ENCODE assay signal across 18 mouse cellular contexts in the genomic region with DNA sequence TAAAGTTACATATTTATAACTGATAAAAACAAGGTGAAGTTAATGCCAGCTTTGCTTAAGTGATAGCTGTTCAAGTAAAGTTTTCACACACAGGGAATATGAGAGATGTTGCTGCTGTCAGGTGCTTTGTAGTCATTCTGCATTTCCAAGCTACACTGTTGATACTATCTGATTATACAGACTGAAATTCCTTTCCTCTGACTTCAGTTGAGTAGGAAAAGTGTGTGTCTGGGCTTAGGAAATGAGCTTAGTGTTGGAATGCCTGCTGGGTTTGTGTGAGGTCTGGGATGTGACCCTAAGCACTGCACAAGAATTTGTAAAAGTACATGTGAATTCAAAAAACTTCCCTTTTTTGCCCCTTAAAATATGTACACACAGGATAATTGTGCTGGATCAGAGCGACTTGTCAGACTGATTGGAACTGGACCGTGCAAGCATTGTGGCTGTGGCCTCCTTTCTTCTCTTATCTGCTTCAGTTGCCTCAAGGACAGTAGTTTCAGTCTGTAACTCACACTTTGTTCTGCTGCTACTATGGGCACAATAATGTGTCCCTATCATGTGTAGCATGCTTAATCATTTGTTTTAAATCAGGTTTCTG. TPM values are rescaled to one million over a fixed set of nuclear protein-coding genes. Genes with fewer than 3 reads are reported as not detected.
DNase-seq lines count a peak whose midpoint lies in the region; ATAC-seq and TF ChIP-seq lines count a peak whose summit lies in the region.
"Had no signal": no experiment of that assay in that cellular context is flagged by ENCODE, and none has a peak within 500 bp of the region (broad histone marks: within the 10 kb centered on the region; RNA-seq: fewer than 3 reads in every experiment).

No protein-coding gene starts in this region.

- no peaks in the 10 kb centered on the region for H3K36me3 ChIP-seq in heart, postnatal 0 days (replicated peaks; ENCODE audit: control insufficient read depth, insufficient read depth, low read length)
- peaks cover 0 to 9% of the 10 kb centered on the region in 2 experiments; a peak in 2 of 4 replicates for H3K36me3 ChIP-seq in MEL (ENCODE audit: control insufficient read depth in 1 of 2, insufficient read depth in 2 of 2, low read length in 2 of 2)
- H3K36me3 ChIP-seq: stomach, embryonic 15.5 days had no signal

- TF ChIP-seq EP300 in heart, postnatal 0 days (IDR thresholded peaks at IDR 0.05; ENCODE audit: low read depth) = no peak
- no peak for TF ChIP-seq EP300 in MEL (IDR thresholded peaks at IDR 0.05; ENCODE audit: low read depth in 1 of 2, low read length in 2 of 2)

- no peaks in the 10 kb centered on the region for H3K27me3 ChIP-seq in heart, postnatal 0 days (ENCODE audit: control insufficient read depth, insufficient read depth, low read length)
- H3K27me3 ChIP-seq in MEL (ENCODE audit: control insufficient read depth in 1 of 2, insufficient read depth in 2 of 2, low read length in 2 of 2) = peaks cover 0 to 10% of the 10 kb centered on the region in 2 experiments; a peak in 3 of 4 replicates
- H3K27me3 ChIP-seq: stomach, embryonic 15.5 days had no signal

- no peak for TF ChIP-seq POLR2A in MEL (IDR thresholded peaks at IDR 0.05; ENCODE audit: control insufficient read depth in 1 of 2, insufficient read depth in 1 of 2, low read depth in 1 of 2, low read length in 2 of 2, poor library complexity in 1 of 2)

- no peak overlapping the region for H3K9ac ChIP-seq in heart, postnatal 0 days (replicated peaks; ENCODE audit: low read depth, low read length)
- H3K9ac ChIP-seq in MEL (ENCODE audit: control insufficient read depth, low read depth, low read length, poor library complexity, severe bottlenecking) = no peak overlapping the region
- H3K9ac ChIP-seq: stomach, embryonic 15.5 days had no signal

- no peak overlapping the region for H3K4me2 ChIP-seq in heart, postnatal 0 days (ENCODE audit: low read depth, low read length)
- H3K4me2 ChIP-seq: stomach, embryonic 15.5 days had no signal

- H3K4me3 ChIP-seq in heart, postnatal 0 days (ENCODE audit: low read depth, low read length) = no peak overlapping the region
- no peak overlapping the region for H3K4me3 ChIP-seq in MEL (ENCODE audit: control insufficient read depth in 1 of 2, insufficient read depth in 1 of 2, low read depth in 2 of 2, low read length in 2 of 2)
- H3K4me3 ChIP-seq: layer of hippocampus, adult 2 months; stomach, embryonic 15.5 days had no signal

- peak; percentile 15 for DNase-seq in adrenal gland, adult 2 months
- DNase-seq in adrenal gland, postnatal 25 days = no peak
- peak; percentile 46 for DNase-seq in heart, postnatal 0 days (ENCODE audit: low spot score)
- no peak for DNase-seq in heart, postnatal 14 days
- peak; percentile 29 for DNase-seq in MEL (ENCODE audit: low read depth, low spot score)
- peak; percentile 48 for DNase-seq in lung, postnatal 25 days (ENCODE audit: low spot score)
- DNase-seq in urinary bladder, postnatal 36 days (ENCODE audit: low spot score in 2 of 2) = no peak
- DNase-seq in gastrocnemius, adult 18-20 months (ENCODE audit: low spot score) = no peak
- DNase-seq: cerebellum, adult 8-10 months; kidney, adult 9 months; right cerebral cortex, postnatal 4 days had no signal

- no peak for TF ChIP-seq CTCF in heart, postnatal 0 days (IDR thresholded peaks at IDR 0.05; ENCODE audit: low read depth)
- TF ChIP-seq CTCF in MEL (IDR thresholded peaks at IDR 0.05 in 2 of 3, conservative IDR thresholded peaks at IDR 0.05 in 1 of 3; ENCODE audit: control insufficient read depth in 1 of 3, insufficient read depth in 1 of 3, low read depth in 2 of 3, low read length in 3 of 3, poor library complexity in 1 of 3, severe bottlenecking in 1 of 3) = no peak

- H3K79me2 ChIP-seq in MEL (ENCODE audit: control insufficient read depth, insufficient read depth, low read length, poor library complexity) = no peaks in the 10 kb centered on the region

- H3K27ac ChIP-seq in heart, postnatal 0 days (ENCODE audit: low read depth) = peak overlapping the region; percentile 64
- no peak overlapping the region for H3K27ac ChIP-seq in MEL (ENCODE audit: control insufficient read depth, low read depth, low read length)
- H3K27ac ChIP-seq: layer of hippocampus, adult 2 months; stomach, embryonic 15.5 days had no signal

- ATAC-seq in heart, postnatal 0 days (ENCODE audit: insufficient read depth, low read depth) = no peak; the same call in 1 of the 2 replicates

- H3K9me3 ChIP-seq in heart, postnatal 0 days (replicated peaks; ENCODE audit: control insufficient read depth, low read length) = no peaks in the 10 kb centered on the region
- no peaks in the 10 kb centered on the region for H3K9me3 ChIP-seq in MEL (replicated peaks; ENCODE audit: insufficient read depth, low read length)
- H3K9me3 ChIP-seq: stomach, embryonic 15.5 days had no signal

- TF ChIP-seq RAD21 in MEL (IDR thresholded peaks at IDR 0.05; ENCODE audit: low read depth, low read length) = no peak

- intact Hi-C loops in heart, postnatal 14 days (cut with DNase I) = no loop called here

- WGBS in heart, postnatal 0 days = 28% methylated on average over 2 of the region's 2 CpGs

- peaks cover 13% of the 10 kb centered on the region; the same call in 1 of the 2 replicates for H3K4me1 ChIP-seq in heart, postnatal 0 days (ENCODE audit: control insufficient read depth, insufficient read depth)
- H3K4me1 ChIP-seq in MEL (ENCODE audit: control insufficient read depth in 1 of 2, insufficient read depth in 2 of 2, low read length in 2 of 2) = peaks cover 6 to 9% of the 10 kb centered on the region in 2 experiments

TF ChIP-seq in MEL, 35 proteins besides CTCF, POLR2A, EP300 and RAD21 (continues in another document):
- TF ChIP-seq ELF1 (IDR thresholded peaks at IDR 0.05; ENCODE audit: low read depth, low read length) (no peak), MEF2A (IDR thresholded peaks at IDR 0.05; ENCODE audit: extremely low read depth, insufficient replicate concordance, low read depth, low read length, poor library complexity, severe bottlenecking) (no peak), MXI1 (IDR thresholded peaks at IDR 0.05; ENCODE audit: low read depth, low read length) (no peak), USF2 (IDR thresholded peaks at IDR 0.05; ENCODE audit: borderline replicate concordance in 1 of 2, insufficient read depth in 1 of 2, low read depth in 1 of 2, low read length in 2 of 2) (no peak), ZMIZ1 (IDR thresholded peaks at IDR 0.05; ENCODE audit: low read depth, low read length) (no peak), USF1 (IDR thresholded peaks at IDR 0.05; ENCODE audit: low read depth, low read length) (no peak), MAFK (IDR thresholded peaks at IDR 0.05; ENCODE audit: borderline replicate concordance, low read depth, low read length) (no peak), MYB (IDR thresholded peaks at IDR 0.05; ENCODE audit: low read depth, low read length) (no peak), GABPA (IDR thresholded peaks at IDR 0.05; ENCODE audit: low read depth, low read length) (no peak), KAT2A (conservative IDR thresholded peaks at IDR 0.05; ENCODE audit: low read depth, low read length) (no peak), NELFE (IDR thresholded peaks at IDR 0.05; ENCODE audit: low read depth, low read length) (no peak), RCOR1 (IDR thresholded peaks at IDR 0.05; ENCODE audit: low read depth, low read length) (no peak), ZNF384 (IDR thresholded peaks at IDR 0.05; ENCODE audit: low read depth, low read length) (no peak), NRF1 (IDR thresholded peaks at IDR 0.05; ENCODE audit: insufficient read depth, low read depth, low read length, poor library complexity, severe bottlenecking) (no peak), ZKSCAN1 (IDR thresholded peaks at IDR 0.05; ENCODE audit: low read depth, low read length) (no peak), UBTF (IDR thresholded peaks at IDR 0.05; ENCODE audit: borderline replicate concordance, insufficient read depth, low read depth, low read length) (no peak), E2F4 (IDR thresholded peaks at IDR 0.05; ENCODE audit: borderline replicate concordance, low read depth, low read length) (no peak), POLR2AphosphoS2 (IDR thresholded peaks at IDR 0.05; ENCODE audit: low read length) (no peak)

RNA-seq across cellular contexts. Expression of gene Gm11492, which starts 11.2 kb away (rescaled TPM):
- not detected for total RNA-seq in adrenal gland, adult 2 months (2021)
- polyA plus RNA-seq in adrenal gland, adult 2 months (2012; rRNA removed) = not detected in 2 replicates
- total RNA-seq in adrenal gland, postnatal 25 days (2021) = not detected in 2 replicates
- not detected in 2 replicates for total RNA-seq in heart, postnatal 0 days (2014; rRNA removed; ENCODE audit: low replicate concordance)
- not detected in 2 replicates for polyA plus RNA-seq in heart, postnatal 0 days (2015; fragmentation: Nextera tagmentation; extraction: Ambion mirVana)
- total RNA-seq in heart, postnatal 14 days (2021) = not detected
- not detected in 2 replicates for total RNA-seq in MEL (2012; rRNA removed)
- not detected for polyA plus RNA-seq in MEL (2012; ENCODE audit: insufficient read depth in 1 of 2, insufficient read length in 2 of 2, low read depth in 1 of 2, low replicate concordance in 2 of 2, missing spikeins in 1 of 2)
- not detected for total RNA-seq in gastrocnemius, adult 18-20 months (2021)
- total RNA-seq: layer of hippocampus, adult 2 months; left cerebral cortex, postnatal 10 days; liver, adult 2 months; megakaryocyte-erythroid progenitor cell, adult 5-6 weeks had no signal
- polyA plus RNA-seq: forebrain, embryonic 11.5 days; hindbrain, embryonic 11.5 days; stomach, embryonic 15.5 days had no signal

RNA-seq across cellular contexts. Expression of gene Sept4, which starts 13.5 kb away (rescaled TPM):
- 10 to 100 TPM; 42.0 to 52.8 TPM for total RNA-seq in adrenal gland, adult 2 months (2021)
- polyA plus RNA-seq in adrenal gland, adult 2 months (2012; rRNA removed) = 14.8 and 14.9 TPM in 2 replicates
- 24.3 and 38.6 TPM in 2 replicates for total RNA-seq in adrenal gland, postnatal 25 days (2021)
- total RNA-seq in heart, postnatal 0 days (2014; rRNA removed; ENCODE audit: low replicate concordance) = 13.9 and 20.6 TPM in 2 replicates
- 47.8 and 49.1 TPM in 2 replicates for polyA plus RNA-seq in heart, postnatal 0 days (2015; fragmentation: Nextera tagmentation; extraction: Ambion mirVana)
- total RNA-seq in heart, postnatal 14 days (2021) = 10 to 100 TPM; 70.3 to 70.8 TPM
- 1.0 and 1.5 TPM in 2 replicates for total RNA-seq in MEL (2012; rRNA removed)
- polyA plus RNA-seq in MEL (2012; ENCODE audit: insufficient read depth in 1 of 2, insufficient read length in 2 of 2, low read depth in 1 of 2, low replicate concordance in 2 of 2, missing spikeins in 1 of 2) = 1 to 10 TPM in 1 of 2 experiments, not detected in 1; 2.4 TPM
- total RNA-seq in gastrocnemius, adult 18-20 months (2021) = 10 to 100 TPM in 1 of 2 experiments, 1 to 10 TPM in 1; 9.8 to 12.1 TPM

RNA-seq across cellular contexts. Expression of gene Mtmr4, which starts 36.8 kb away (rescaled TPM):
- total RNA-seq in adrenal gland, adult 2 months (2021) = 10 to 100 TPM; 24.6 to 31.1 TPM
- polyA plus RNA-seq in adrenal gland, adult 2 months (2012; rRNA removed) = 13.0 and 15.2 TPM in 2 replicates
- total RNA-seq in adrenal gland, postnatal 25 days (2021) = 25.3 and 33.2 TPM in 2 replicates
- 12.4 and 17.3 TPM in 2 replicates for total RNA-seq in heart, postnatal 0 days (2014; rRNA removed; ENCODE audit: low replicate concordance)
- polyA plus RNA-seq in heart, postnatal 0 days (2015; fragmentation: Nextera tagmentation; extraction: Ambion mirVana) = 6.0 and 7.0 TPM in 2 replicates
- total RNA-seq in heart, postnatal 14 days (2021) = 10 to 100 TPM; 16.0 to 22.9 TPM
- 25.0 and 32.4 TPM in 2 replicates for total RNA-seq in MEL (2012; rRNA removed)
- 10 to 100 TPM in 1 of 2 experiments, not detected in 1; 25.9 TPM for polyA plus RNA-seq in MEL (2012; ENCODE audit: insufficient read depth in 1 of 2, insufficient read length in 2 of 2, low read depth in 1 of 2, low replicate concordance in 2 of 2, missing spikeins in 1 of 2)
- total RNA-seq in gastrocnemius, adult 18-20 months (2021) = 10 to 100 TPM in 1 of 2 experiments, 1 to 10 TPM in 1; 9.8 to 10.8 TPM

Comparison
In these comparisons a context has a peak if more than half of its experiments do, and no peak if none do; other contexts are left out.
1. DNase-seq: peak in adrenal gland, adult 2 months (single experiment), heart, postnatal 0 days (single experiment), MEL (single experiment) and lung, postnatal 25 days (single experiment); none in adrenal gland, postnatal 25 days (single experiment), heart, postnatal 14 days (0 of 2), urinary bladder, postnatal 36 days (0 of 2) and gastrocnemius, adult 18-20 months (single experiment).